Mouse (Mus musculus) limb, embryonic 14.5 days (tissue): ENCODE data around the gene Cntrob. TPM values are rescaled to one million over a fixed set of nuclear protein-coding genes. Genes with fewer than 3 reads are reported as not detected.
A peak's percentile ranks its signal among the peaks of the same experiment; 100 is the strongest.

ENCODE experiments used
- ATAC-seq: fragments of 200-750 bp; cut with Nextera tagmentation; 2 replicates; pipeline ENCODE4 v1.8.0; 2017; ENCODE audit warnings: low read depth, moderate number of reproducible peaks, moderate TSS enrichment; ENCODE audit not compliant: low FRiP score
- DNase-seq: peaks from one replicate; pipeline ENCODE4 v3.0.0-alpha.2; 2015; ENCODE audit warnings: low spot score
- H3K27ac ChIP-seq: fragments of 300-500 bp; sonication (generic); replicated peaks from 2 replicates; pipeline ENCODE4 v1.5.1; 2014; ENCODE audit warnings: low read depth, mild to moderate bottlenecking, low read length, moderate library complexity, mixed read lengths
- H3K27me3 ChIP-seq: fragments of 300-500 bp; sonication (generic); 2 replicates; pipeline ENCODE4 v1.6.1; 2014; ENCODE audit warnings: low read length, mixed read lengths; ENCODE audit not compliant: control insufficient read depth, insufficient read depth
- H3K36me3 ChIP-seq: fragments of 300-500 bp; sonication (generic); 2 replicates; pipeline ENCODE4 v1.6.1; 2014; ENCODE audit warnings: mild to moderate bottlenecking, low read length, moderate library complexity, mixed read lengths; ENCODE audit not compliant: control insufficient read depth, insufficient read depth
- H3K4me1 ChIP-seq: fragments of 300-500 bp; sonication (generic); 2 replicates; pipeline ENCODE4 v1.6.1; 2014; ENCODE audit warnings: antibody characterized with exemption, low read length, mixed read lengths; ENCODE audit not compliant: control insufficient read depth, insufficient read depth
- H3K4me2 ChIP-seq: fragments of 300-500 bp; sonication (generic); replicated peaks from 2 replicates; pipeline ENCODE4 v1.6.1; 2014; ENCODE audit warnings: low read depth, mild to moderate bottlenecking, low read length, moderate library complexity; ENCODE audit not compliant: severe bottlenecking
- H3K4me3 ChIP-seq: fragments of 300-500 bp; sonication (generic); replicated peaks from 2 replicates; pipeline ENCODE4 v1.5.1; 2014; ENCODE audit warnings: low read length
- H3K9ac ChIP-seq: fragments of 300-500 bp; sonication (generic); 2 replicates; pipeline ENCODE4 v1.6.1; 2014; ENCODE audit warnings: mild to moderate bottlenecking, low read depth, low read length, moderate library complexity; ENCODE audit not compliant: severe bottlenecking
- H3K9me3 ChIP-seq: fragments of 300-500 bp; sonication (generic); 2 replicates; pipeline ENCODE4 v1.6.1; 2016; ENCODE audit warnings: low read length; ENCODE audit not compliant: control insufficient read depth
- POLR2A ChIP-seq: fragments of 200-500 bp; IDR thresholded peaks from 2 replicates; pipeline ENCODE4 v1.8.0; 2012; ENCODE audit warnings: inconsistent platforms, mild to moderate bottlenecking, moderate library complexity, borderline replicate concordance; ENCODE audit not compliant: insufficient read depth, insufficient read length; ENCODE audit errors: extremely low read depth
- WGBS: fragments of 180-500 bp; shearing (Covaris S2); extraction: QIAGEN DNeasy Blood & Tissue Kit; methylation state at CpG from one replicate; pipeline ENCODE4 v1.1.7; 2014; 5-methylcytosine and 5-hydroxymethylcytosine counted together
- polyA plus RNA-seq, 2 experiments: library from polyadenylated mRNA; depleted of rRNA in 1 of 2; stranded (reverse) in 1 of 2; unstranded in 1 of 2; fragments of >200 nt; fragmentation: Nextera tagmentation in 1 of 2; extraction: Ambion mirVana in 1 of 2; gene quantifications; 2 replicates each; pipeline versions ENCODE4 v1.2.1 to v1.2.3; 2012 to 2014

Gene Cntrob
- polyA plus RNA-seq, 2 experiments = 14.6 to 44.0 TPM

DNA sequence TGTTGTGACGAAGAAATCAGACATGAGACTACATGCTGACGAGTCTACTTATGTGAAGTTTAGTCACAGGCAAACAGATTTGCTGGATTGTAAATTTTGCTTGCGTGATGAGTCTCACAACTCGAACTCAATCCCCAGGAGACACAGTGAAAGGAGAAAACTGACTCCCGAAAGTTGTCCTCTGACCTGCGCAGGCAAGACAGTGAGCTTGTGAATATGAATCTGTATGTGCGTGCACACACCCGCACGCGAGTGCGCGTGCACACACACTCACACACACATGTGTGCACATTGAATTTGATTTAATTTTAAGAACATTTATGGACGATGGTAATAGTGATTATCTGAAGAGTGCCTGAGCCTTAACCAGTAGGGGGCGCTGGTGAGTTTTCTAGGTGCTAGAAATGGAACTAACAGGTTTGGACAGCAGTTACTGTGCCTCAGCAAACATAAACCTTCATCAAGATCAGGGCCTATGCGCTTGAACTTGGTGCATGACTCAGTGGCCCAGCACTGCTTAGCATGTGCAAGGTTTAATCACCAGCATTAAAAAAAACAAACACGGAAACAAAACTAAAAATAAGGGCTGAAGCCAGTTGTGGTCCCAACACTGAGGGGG lies 51.3 kb downstream of the Cntrob start:
- H3K4me1 ChIP-seq = no peaks in the 10 kb centered on the region
- H3K9me3 ChIP-seq = no peaks in the 10 kb centered on the region
- H3K9ac ChIP-seq = no peak overlapping the region
- H3K4me2 ChIP-seq = no peak overlapping the region
- H3K27me3 ChIP-seq = no peaks in the 10 kb centered on the region
- no peak for TF ChIP-seq POLR2A
- H3K36me3 ChIP-seq = no peaks in the 10 kb centered on the region
- peak; percentile 87 for DNase-seq
- H3K27ac ChIP-seq = no peak overlapping the region
- WGBS = 39% methylated on average over 16 of the region's 16 CpGs
- no peak overlapping the region for H3K4me3 ChIP-seq
- peak; percentile 37; the same call in 1 of the 2 replicates for ATAC-seq

DNA sequence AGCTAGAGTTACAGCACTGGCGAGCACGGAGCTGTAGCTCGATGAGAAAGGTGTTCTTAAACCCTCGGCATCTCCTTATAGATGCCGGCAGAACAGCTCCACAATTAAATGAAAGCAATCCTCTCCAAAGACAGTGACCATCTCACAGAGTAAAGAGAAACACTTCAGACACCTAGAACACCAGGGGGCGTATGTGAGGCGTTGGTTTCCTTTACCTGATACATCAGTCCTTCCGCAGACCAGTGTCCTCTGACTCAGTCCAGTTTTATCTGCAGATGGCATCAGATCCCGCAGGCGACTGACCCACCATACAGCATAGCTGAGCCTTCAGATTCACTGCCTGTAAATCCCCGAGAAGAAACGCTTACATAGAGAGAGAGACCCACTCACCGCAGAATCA lies 54.0 kb downstream of the Cntrob start:
- WGBS = 18% methylated on average over 13 of the region's 13 CpGs
- no peaks in the 10 kb centered on the region for H3K4me1 ChIP-seq
- ATAC-seq = no peak
- no peak overlapping the region for H3K9ac ChIP-seq
- DNase-seq = peak; percentile 83
- TF ChIP-seq POLR2A = no peak
- H3K36me3 ChIP-seq = no peaks in the 10 kb centered on the region
- H3K9me3 ChIP-seq = no peaks in the 10 kb centered on the region
- no peak overlapping the region for H3K4me2 ChIP-seq
- H3K27ac ChIP-seq = no peak overlapping the region
- no peak overlapping the region for H3K4me3 ChIP-seq
- no peaks in the 10 kb centered on the region for H3K27me3 ChIP-seq

DNA sequence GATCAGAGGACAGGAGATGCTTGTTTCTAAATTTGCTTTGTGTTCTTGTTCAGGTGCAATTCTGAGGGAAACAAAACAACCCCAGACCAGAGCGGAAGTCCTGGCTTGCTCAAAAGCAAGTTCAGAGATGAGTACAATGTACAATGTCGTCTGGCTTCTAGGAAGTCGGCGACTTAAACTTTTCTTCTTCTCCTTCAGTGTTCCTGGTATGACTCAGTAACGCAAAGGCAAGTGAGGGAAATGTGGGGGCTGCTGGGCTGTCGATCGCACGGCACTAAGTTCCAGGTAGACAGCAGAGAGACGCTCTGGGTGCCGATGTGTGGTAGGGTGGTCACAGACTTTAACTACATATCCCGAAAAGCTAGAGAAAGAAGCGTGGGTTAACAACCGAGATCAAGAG lies 55.5 kb downstream of the Cntrob start:
- ATAC-seq (no peak), DNase-seq (no peak)
- Histone ChIP-seq H3K9me3 (no peaks in the 10 kb centered on the region), H3K4me2 (no peak overlapping the region), H3K4me1 (no peaks in the 10 kb centered on the region), H3K4me3 (no peak overlapping the region), H3K27ac (no peak overlapping the region), H3K36me3 (no peaks in the 10 kb centered on the region), H3K27me3 (no peaks in the 10 kb centered on the region), H3K9ac (no peak overlapping the region)
- 83% methylated on average over 13 of the region's 13 CpGs for WGBS
- TF ChIP-seq POLR2A = no peak

- Histone ChIP-seq H3K27me3 (no peaks in the 10 kb centered on the region), H3K9me3 (no peaks in the 10 kb centered on the region), H3K27ac (no peak overlapping the region), H3K9ac (no peak overlapping the region), H3K4me1 (no peaks in the 10 kb centered on the region), H3K4me3 (no peak overlapping the region), H3K36me3 (no peaks in the 10 kb centered on the region), H3K4me2 (no peak overlapping the region)
- WGBS = 28% methylated on average over 7 of the region's 7 CpGs
- no peak for TF ChIP-seq POLR2A
- DNase-seq (no peak), ATAC-seq (no peak)
These were observed 56.2 kb downstream of the Cntrob start for GRCm38 (mm10) chr11:69267341-69267740.

- Histone ChIP-seq H3K4me3 (no peak overlapping the region), H3K9ac (no peak overlapping the region)
- 28% methylated on average over 10 of the region's 10 CpGs for WGBS
These were observed 57.3 kb downstream of the Cntrob start for GRCm38 (mm10) chr11:69266253-69266652.

More at GRCm38 (mm10) chr11:69266253-69266652, 57.3 kb downstream of the Cntrob start:
- H3K36me3 ChIP-seq = no peaks in the 10 kb centered on the region
- peak; percentile 17 for DNase-seq
- 0 out of 2 replicates have a peak overlapping the region, but pooled peaks have one; percentile 8 for H3K4me2 ChIP-seq
- no peak for TF ChIP-seq POLR2A
- H3K27me3 ChIP-seq = no peaks in the 10 kb centered on the region
- peak; percentile 47; the same call in 1 of the 2 replicates for ATAC-seq
- no peak overlapping the region for H3K27ac ChIP-seq
- H3K9me3 ChIP-seq = no peaks in the 10 kb centered on the region
- no peaks in the 10 kb centered on the region for H3K4me1 ChIP-seq
